Mouse (Mus musculus): ENCODE data around the gene She.
"Not testable (repeated sequence)": the region's sequence is repeated elsewhere in the genome, so short reads cannot be mapped to it uniquely, and the experiment has no call there.

Gene She

DNA sequence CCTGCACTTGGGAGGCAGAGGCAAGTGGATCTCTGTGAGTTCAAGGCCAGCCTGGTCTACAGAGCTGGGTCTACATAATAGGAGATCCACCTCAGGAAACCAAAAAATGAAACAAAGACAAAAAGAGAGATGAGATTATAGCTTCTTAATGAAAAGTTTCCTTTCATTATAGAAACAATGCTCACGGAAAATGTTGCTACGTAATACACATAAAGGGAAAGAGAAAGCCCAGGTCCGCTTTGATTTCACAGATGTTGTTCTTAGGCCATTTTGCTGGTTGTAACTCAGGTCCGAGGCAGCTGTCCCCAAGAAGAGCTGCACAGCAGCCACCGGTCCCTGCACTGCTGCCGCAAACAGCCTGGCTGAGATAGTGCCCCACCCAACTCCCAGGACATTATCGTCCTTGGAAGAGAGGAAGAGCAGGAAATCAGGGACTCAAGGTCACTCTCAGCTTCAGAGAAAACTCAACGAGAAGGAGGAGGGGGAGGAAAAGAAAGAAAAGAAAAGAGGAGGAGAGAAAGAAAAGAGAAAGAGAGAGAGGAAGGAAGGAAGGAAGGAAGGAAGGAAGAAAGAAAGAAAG, 31.1 kb downstream of the She start:
- DNase-seq (ENCODE audit: extremely low read depth, low read depth, low spot score), result no peak

DNA sequence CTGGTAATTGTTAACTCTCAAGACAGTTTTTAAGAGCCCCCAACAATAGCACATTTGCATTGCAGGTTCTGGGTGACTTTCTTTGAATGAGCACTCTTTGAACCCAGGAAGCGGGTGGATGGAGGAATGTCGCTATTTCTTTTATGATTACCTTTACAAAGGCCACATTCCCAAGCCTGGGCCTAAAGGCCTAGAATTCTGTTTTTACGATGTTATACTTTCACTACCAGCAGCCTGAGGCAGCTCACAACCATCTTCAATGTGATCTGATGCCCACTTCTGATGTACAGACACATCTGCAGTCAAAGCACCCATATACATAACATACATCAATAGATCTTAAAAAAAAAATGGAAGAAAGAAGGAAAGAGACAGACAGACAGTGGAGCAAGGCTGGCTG, 32.1 kb downstream of the She start:
- not testable (repeated sequence) for DNase-seq (ENCODE audit: extremely low read depth, low read depth, low spot score)

DNA sequence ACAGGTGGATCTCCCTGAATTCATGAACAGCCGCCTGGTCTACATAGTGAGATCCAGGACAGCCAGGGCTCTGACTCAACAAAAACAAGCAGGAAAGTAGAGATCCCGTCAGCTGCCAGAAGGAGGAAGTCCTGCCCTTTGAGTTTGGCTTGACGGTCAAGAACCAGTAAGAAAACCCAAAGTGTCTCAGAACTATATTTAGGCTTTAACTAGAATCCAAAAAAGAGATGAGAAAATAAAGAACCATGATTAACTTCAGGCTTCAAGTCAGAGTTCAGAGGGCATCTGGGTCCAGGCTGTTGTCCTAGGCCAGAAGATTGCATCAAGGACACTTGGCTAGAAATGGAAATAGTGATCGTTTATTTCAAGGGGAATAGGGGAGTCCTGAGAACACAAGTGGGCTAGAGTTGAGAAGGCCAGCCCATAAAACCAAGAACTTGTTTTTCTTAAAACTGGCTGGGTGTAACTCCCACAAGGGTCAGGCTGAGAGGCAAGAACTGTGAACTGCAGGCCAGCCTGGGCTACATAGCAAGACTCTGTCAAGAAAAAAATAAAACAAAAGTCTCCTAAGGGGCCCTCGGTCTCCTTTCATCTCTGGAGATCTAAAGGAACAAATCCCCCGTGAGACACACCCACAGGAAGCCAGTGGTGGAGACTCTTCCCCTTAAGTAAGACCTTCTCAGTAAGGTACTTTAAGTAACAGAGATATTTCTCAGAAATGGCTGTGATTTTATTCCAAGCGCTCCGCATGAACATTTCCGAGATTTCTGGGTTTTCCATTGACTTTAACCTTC, 32.7 kb downstream of the She start:
- no peak for DNase-seq (ENCODE audit: extremely low read depth, low read depth, low spot score)

DNA sequence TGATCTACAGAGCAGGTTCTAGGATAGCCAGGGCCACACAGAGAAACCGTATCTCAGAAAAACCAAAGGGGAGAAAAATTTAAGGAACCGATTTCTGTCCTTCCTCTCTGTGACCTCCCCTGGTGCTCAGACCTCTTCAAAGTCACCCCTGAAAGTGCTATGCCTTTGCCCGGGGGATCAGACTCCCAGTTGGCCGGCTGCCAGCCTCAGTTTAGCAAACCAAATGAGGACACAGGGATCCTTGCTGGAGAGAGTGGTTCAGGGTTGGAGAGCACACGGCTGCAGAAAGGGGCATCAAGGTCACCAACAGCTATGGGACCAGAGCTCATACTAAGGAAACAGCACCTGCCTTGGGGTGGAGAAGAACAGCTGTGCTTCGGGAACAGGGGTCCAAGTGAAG, 33.9 kb downstream of the She start:
- DNase-seq (ENCODE audit: extremely low read depth, low read depth, low spot score), result no peak

DNA sequence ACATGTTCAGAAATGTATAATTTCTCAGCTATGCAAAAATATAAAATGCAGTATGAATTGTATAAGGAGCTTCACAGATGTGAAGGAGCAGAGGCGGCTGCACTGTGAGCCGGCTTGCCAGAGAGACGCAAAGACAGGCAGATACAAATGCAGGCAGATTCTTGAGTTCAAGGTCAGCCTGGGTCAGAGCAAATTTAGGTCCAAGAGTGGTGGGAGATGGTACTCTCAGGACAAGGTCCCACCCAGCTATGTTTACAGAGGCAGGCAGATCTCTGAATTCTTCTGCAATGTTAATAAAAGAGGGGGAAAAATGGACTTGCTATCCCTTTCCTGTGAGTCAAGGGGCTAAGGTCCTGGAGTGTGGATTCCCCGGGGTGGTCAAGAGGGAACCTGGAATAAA, 34.6 kb downstream of the She start:
- DNase-seq (ENCODE audit: extremely low read depth, low read depth, low spot score), result no peak

DNA sequence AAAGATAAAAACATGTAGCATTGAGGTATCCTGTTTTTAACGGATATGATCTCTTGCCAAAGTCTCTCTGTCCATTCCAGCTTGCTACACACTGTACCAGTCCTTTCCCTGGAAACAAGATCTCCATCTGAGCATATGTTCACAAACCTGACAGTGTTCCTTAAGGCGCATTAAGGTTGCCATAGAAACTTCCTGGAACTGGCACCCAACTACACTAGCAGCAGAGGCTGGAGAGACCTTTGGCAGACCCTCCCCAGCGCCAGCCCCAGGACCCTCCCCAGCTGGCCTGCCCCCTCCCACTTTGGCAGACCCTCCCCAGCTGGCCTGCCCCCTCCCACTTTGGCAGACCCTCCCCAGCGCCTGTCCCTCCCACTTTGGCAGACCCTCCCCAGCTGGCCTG, 36.5 kb downstream of the She start:
- no peak for DNase-seq (ENCODE audit: extremely low read depth, low read depth, low spot score)

DNA sequence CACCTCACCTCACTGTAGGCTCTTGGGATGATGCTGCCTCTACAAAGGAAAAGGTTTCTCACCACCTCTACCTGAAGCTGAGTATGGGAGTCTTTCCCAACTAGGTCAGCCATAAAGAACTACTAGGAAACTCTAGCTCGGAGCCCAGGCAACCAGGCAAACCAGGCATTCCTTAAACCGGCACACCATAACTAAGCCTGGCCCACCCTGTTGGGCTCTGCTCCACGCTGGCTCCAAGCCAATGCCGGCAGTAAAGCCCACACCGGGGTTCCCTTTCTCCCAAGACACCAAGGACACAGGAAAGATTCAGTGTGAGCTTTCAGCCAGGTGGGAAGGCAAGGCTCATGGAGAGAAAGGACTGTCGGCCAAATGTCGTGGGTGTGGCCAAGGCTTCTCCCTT, 37.2 kb downstream of the She start:
- DNase-seq (ENCODE audit: extremely low read depth, low read depth, low spot score), result no peak

DNA sequence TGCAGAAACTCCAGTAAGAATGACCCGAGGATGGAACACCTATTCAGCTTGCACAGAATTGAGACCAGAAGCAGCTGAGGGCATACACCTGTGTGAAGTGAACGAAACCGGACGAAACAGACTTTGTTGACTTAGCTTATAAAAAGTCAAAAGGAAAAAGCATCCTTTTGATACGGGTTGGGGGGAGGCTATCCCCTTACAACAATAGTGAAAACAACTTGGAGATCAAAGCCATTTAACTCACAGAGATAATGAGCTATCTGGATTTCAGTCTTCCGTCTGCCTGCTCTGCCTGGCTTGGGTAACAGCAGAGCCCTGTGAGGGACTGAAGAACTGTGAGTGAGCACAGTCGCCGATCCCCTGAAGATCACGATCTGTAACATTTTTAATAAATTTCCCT, 37.8 kb downstream of the She start:
- DNase-seq (ENCODE audit: extremely low read depth, low read depth, low spot score), result no peak

DNA sequence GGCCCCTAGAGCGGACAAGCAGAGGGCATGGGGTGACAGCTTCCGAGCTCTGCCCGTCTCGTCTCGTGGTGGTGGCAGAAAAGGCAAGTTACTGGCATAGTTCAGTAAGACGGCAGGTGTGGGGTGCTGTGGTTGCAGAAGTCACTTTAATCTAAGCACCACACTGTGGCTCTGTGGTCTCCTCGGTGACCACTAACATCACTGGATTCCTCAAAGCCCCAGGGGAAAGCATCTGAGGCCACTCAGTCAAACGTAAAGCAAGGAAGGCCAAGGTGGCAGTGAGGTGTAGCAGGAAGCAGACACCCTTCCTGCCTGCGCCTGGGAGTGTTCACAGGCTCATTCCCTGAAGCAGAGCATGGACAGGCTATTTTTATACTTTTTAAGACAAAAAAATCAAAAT, 38.4 kb downstream of the She start:
- DNase-seq (ENCODE audit: extremely low read depth, low read depth, low spot score), result no peak

DNA sequence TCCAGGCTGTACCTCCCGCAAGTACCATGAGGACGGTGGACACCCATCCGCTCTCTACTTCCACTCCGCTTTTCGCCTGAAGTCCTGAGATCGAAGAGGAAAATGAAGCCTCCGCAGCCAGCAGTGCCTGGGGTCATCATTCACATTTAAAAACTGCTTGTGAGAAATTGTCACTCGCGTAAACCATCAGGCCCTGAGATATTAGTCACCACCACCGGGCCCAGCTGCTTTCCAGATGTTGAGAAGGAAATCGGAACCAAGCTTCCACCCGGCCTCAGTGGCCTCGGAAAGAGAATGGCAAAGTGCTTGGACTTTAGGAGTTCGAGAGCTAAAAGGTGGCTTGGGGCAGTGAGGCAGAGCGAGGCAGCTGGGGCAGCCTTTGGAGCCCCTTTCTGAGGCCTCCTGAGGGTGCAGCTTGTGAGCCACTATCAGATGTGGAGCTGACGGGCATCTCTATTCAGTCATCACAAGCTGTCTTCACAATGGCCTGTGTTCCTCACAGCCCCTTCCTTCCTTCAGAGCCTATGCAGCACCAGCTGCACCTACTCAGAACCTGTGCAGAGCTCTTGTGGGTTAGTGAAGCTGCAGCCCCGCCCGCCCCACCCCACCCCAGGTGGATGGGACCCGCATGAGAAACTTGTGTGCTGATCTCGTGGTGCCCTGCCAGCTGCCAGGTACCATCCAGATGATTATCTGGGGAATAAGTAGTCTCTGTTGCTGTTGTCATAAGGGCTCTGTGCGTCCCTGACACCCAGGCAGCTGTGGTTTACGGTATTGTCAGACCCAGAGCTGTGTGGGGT, 39.5 kb downstream of the She start:
- no peak for DNase-seq (ENCODE audit: extremely low read depth, low read depth, low spot score)

DNA sequence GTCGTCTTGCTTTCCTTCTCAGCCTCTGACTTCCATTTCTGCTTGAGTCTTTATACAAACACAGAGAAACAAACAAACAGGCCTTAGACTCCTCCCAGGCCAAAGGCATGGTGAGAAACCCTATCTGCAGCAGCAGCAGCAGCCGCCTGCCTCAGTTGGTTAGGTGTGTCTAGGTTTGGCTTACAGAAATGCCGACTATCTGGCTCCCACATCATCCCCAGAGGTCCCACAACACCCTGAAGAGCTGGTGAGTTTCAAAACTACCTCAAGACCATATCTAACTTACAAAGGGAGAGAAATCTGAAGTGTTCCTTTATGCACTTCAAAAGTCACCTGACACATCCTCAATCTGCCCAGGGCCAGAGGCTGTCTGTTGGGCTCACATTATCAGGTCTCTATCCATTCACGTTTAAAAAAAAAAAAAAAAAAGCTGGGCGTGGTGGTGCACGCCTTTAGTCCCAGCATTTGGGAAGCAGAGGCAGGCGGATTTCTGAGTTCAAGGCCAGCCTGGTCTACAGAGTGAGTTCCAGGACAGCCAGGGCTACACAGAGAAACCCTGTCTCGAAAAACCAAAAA, 40.3 kb downstream of the She start:
- no peak for DNase-seq (ENCODE audit: extremely low read depth, low read depth, low spot score)

DNA sequence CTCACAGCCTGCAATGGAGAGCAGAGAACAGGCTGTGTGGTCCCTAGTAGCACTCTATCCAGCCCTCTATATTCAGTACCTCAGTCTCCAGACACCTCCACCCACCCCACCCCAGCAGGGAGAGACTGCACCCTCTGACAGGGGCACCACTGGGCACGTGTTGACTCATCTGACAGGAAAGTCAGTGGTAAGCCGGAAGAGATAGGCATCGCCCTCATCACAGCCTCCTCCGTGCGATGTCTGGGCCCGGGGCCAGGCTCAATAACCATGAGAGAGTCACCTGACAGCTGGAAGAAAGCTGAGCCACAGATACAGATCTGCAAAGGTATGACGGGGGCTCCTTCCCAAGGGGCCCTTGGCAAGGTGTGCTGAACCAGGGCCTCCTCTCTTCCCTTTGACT, 41.0 kb downstream of the She start:
- no peak for DNase-seq (ENCODE audit: extremely low read depth, low read depth, low spot score)

DNA sequence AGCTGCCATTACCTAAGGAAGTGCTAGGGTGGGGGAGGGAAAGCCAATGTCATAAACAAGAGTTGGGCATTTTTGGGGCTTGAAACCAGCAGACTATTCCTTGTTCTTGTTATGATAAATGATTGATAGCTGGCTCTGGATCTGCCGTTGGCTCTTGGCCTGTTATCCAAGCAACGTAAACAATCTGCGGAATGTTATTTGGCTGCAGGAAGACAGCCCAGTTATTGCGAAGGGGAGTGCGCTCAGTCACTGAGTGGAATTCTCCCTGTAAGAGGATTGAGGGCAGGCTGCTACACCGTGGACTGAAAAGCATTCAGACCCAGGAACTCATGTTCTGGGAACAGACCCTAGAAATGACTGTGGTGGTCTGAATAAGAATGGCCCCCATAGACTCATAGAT, 41.5 kb downstream of the She start:
- DNase-seq (ENCODE audit: extremely low read depth, low read depth, low spot score), result peak; percentile 23

DNA sequence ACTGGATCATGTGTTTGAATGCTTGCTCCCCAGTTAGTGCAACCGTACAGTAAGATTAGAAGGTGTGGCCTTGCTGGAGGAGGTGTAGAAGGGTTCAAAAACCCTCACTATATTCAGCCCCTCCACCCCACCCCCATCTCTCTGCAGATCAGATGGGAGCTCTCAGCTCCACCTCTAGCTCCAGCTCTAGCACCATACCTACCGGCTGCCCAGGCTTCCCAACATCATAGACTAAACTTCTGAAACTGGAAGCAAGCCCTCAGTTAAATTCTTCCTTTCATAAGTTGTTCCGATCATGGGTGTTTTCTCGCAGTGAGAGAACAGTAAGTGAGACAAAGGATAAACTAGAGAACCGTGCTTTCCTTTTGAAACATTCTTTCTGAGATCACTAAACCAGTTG, 42.9 kb downstream of the She start:
- DNase-seq (ENCODE audit: extremely low read depth, low read depth, low spot score), result no peak

DNA sequence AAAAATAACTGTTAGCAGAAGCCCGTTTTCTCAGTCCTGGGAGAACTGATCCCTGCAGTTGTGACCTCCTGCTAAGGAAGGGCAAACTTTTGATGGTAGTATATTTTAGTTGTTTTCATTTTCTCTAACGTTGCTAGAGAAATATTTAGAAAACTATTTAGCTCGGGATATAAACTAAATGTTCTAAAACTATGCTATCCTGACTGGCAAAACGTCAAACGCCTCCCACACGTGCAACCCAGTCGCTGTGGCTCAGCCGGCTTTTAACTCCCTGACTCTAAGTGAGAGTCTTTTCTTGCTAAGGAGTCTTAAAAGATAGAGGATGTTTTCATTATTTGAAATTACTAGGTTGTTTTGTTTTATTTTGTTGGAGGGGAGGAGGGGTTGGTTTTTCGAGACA, 43.9 kb downstream of the She start:
- DNase-seq (ENCODE audit: extremely low read depth, low read depth, low spot score), result no peak

DNA sequence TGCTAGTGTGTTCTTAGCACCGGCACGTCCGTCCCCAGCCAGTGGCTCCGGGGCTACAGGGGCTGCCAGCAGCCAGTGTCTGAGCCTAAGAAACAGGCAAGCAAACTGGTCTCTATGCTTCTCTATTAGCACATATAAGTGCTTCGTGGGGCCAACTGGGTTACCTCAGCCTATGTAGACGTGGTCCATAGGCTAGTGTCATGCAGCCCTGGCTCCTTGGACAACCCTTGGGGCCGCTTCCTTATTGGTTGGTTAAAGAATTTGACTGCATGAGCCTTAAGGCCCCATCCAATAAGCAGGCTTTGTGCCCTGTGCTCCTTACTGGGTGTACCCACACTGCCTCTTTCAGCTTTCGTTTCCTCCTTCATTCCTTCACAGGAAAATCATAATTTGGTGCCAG, 44.6 kb downstream of the She start:
- no peak for DNase-seq (ENCODE audit: extremely low read depth, low read depth, low spot score)

DNA sequence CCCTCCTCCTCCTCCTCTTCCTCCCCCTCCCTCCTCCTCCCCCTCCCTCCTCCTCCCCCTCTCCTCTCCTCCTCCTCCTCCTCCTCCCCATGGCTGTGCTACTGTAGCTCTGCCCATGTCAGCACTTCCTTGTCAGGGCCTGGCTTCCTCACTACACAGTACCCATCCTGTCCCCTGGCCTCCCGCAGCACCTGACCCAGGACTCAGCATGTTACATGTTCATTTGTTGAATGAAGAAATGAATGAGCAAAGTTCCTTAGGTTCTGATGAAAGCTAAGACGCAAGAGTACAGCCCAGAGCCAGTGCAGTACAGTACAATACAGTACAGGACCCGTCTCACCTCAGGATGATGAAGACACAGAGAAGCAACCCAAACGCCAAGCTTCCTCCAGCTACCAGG, 45.3 kb downstream of the She start:
- DNase-seq (ENCODE audit: extremely low read depth, low read depth, low spot score), result no peak

DNA sequence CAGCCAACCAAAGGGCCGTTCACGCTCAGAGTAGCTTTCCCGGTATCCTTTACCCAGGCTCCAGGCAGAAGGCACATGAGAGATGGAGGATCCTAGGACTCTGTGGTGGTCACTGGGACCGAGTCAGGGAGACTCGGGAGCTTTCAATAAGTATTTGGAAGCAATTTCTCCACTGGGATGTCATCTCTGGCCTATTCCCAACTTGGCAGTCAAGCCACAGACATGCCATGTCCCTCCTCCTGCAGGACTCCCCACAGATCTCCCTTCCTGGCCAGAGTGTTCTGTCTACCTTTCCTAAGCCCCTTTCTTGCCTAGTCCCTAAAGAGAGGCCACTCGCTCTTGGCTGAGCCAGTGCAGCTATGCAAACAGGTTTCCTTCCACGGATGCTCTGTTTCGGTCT, 46.0 kb downstream of the She start:
- no peak for DNase-seq (ENCODE audit: extremely low read depth, low read depth, low spot score)

DNA sequence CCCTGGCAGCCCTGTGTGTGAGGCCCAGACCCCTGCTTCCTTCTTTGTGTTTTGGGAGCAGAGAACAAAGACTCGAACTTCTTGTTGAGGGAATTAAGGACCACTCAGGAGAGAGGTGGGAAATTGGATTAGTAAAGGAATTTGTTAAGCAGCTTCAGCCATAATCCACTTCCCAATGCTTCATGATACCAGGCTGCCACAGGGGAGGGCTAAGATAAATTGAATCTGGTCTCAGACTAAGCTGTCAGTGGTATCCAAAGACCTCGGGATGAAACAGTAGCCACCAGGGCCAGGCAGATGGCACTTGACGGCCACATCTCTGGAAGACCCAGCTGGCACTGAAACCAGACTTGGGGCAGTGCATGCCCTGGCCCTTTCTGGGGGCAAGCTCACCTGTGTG, 47.3 kb downstream of the She start:
- DNase-seq (ENCODE audit: extremely low read depth, low read depth, low spot score), result no peak

DNA sequence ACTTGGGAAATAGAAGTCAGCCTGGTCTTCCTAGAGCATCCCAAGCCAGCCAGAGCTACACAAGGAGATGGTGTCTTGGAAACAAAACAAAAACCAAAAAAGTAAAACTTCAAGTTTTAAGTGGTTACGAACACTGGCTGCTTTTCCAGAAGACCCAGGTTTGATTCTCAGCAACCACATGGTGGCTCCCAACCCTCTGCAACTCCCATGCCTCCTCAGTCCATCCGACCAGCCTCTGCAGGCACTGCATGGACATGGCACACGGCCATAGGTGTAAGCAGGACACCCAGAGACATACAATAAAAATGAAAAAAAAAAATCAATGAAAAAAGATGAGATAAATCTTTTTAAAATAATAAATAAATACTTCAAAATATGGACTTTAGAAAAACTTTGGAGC, 48.2 kb downstream of the She start:
- DNase-seq (ENCODE audit: extremely low read depth, low read depth, low spot score), result no peak

DNA sequence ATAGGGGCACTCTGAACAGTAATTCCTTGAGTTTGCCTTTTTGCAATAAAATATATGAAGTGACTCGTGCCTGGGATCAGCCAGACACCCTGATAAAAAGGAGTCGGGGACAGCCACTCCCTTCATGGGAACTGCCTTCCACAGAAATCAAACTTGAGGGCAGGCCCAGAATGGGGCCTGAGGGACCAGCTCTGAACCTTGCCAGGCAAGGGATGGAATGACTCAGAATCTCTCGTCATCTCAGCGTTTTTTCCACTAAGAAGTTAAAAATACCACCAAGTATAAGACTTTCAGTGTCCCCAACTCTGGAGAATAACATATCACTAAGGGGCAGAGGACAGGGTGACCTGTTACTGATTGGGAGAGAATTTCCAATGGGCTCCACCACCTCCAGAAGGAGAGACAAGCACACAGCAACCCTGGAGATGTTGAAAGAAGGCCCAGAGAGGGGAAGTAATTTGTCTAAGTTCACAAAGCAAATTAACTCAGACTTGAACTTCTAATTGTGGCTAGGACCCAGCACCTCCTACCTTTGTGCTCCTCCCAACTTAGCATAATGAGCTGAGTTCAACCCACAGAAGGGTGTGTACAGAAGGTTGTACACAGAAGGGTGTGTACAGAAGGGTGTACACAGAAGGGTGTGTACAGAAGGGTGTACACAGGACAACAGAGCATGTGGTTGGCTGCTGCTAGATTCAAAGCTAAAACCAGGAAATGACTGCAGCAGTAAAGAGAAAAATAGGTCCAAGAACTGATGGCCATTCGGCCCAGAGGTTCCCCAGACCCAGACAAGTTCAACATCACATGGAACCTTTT, 49.1 kb downstream of the She start:
- no peak for DNase-seq (ENCODE audit: extremely low read depth, low read depth, low spot score)
